Mouse (Mus musculus) v-Abl transformed pro-B cells (cell line): ENCODE data around the gene Ispd.

Experiments
- in situ Hi-C, 2 experiments: fragments of 400-800 bp; cut with MboI; formaldehyde crosslinking; loops; one replicate each; pipeline ENCODE4 v1.15.1; 2025; ENCODE audit not compliant: unreplicated experiment in 2 of 2

Ispd gene

DNA sequence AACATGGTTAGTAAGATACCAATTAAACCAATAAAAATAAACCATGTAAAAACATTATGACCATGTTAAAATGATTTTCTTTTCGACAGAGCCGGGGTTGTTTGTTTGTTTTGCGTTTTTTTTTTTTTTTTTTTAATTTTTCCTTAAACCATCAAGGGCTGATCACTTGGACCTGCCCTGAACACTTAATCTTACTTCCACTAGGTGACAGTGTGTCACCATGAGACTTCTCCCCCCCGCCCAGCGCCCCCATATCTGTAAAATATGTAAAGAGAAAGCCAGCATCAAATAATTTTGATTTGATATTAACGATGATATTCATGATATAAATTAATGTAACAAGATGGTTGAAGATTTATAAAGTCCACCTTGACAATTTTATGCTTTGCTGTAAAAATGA lies 300.5 kb downstream of the Ispd start:
- in situ Hi-C loops, result no loop called here

DNA sequence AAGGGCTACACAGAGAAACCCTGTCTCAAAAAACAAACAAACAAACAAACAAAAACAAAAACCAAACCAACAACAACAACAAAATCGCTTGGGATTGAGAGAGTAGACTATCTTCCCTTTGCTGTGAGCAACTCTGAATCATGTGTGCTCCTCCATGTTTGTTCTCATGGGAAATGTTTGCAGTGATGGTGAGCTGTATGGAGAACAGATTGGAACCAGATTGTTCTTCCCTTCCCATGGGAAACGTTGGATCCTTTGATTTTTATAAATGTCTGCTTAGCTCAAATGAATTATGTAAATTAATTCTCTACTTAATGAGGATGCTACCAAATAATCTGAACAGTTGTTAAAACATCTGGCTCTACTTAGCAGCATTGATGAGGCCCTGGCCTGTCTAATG lies 312.8 kb downstream of the Ispd start:
- in situ Hi-C loops, result no loop called here

DNA sequence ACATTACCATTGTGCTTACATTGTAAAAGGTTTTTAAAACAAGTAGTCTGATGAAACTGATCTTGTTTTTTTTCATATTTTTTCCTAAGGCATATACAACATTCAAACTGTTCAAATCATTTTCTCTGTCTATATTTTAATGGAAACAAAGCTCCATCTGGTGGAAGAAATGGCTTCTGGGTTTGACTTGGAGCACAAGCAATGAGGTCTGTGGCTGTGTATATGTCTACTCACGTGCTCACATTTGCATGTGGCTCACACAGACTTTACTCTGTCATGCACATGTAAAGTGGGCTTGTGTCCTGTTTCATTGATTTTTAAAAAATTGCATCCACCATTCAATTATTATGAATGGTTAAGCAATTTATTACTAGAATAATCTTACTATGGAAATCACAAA lies 323.1 kb downstream of the Ispd start:
- in situ Hi-C loops, result loop anchor here in 1 of 2 experiments (25.0 kb wide), 1 partner anchor 1058 kb away; no protein-coding TSS in a partner anchor

DNA sequence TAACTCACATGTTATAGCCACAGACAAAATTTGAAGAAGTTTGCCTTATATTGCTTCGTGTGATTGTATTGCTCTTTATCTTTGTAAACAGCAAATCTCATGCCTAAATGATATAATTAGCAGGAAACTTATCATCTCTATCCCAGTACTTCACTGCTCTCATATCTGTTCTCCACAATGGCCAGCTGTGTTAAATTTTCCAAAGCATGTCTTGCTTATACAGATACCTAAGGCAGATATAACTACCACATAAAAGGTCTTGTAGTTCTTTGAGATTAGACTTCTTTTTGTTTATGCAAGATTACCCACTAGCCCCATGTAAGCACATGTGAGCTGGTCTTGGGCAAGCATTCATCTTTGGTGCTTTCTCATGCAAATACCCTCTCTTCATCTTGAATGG lies 327.6 kb downstream of the Ispd start:
- in situ Hi-C loops, result loop anchor here in 1 of 2 experiments (25.0 kb wide), 1 partner anchor 1053 kb away; no protein-coding TSS in a partner anchor

DNA sequence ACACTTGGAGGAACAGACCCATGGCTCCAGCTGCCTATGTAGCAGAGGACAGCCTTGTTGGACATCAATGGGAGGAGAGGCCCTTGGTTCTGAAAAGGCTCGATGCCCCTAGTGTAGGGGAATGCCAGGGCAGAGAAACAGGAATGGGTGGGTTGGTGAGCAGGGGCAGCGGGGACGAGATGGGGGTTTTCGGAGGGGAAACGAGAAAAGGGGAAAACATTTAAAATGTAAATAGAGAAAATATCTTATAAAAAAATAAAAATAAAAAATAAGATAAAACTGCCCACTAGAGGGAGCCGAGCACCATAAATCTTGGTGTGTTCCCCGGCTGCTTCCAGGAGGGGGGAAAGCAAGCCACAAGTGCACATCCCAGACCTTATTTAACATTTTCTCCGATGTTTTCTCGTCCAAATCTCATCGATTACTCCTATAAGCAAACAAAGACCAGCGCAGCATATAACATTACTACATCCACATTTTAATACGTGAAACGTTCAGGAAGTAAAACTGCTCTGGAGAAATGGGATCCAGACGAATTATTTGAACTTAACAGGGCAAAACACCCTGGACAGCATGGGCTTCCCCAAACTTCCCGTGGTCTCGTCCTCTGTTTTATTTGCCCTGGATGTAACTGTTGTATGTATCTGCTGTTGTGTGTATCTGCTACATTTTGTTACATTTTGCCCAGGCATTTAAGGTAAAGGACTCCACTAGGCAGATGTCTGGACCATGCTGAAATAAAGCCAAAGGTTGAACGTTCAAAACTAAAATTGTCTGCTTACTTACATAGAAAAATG lies 332.8 kb downstream of the Ispd start:
- in situ Hi-C loops, result loop anchor here (10.0 to 25.0 kb wide), 3 partner anchors 1048 to 1411 kb away; no protein-coding TSS in a partner anchor

DNA sequence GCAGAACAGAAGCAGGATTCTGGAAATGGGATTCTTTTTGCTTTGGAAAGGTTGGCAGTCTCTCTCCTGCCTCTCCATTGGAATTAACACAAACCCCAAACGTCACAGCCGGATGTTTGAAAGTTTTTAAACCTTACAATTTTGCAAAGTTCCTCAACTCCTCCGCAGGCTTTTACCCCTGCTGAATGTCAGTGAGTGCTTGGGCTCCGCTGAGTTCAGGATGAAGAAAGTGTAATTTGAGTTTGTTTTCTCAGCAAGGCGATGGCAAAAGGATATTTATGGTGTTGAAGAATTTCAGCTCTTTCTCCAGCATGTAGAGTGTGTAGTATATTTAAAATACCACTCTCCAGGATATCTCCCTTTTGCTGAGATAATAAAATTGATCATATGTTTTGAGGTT lies 336.3 kb downstream of the Ispd start:
- in situ Hi-C loops, result loop anchor here (5.0 to 25.0 kb wide), 5 partner anchors 465 to 1407 kb away; no protein-coding TSS in a partner anchor

DNA sequence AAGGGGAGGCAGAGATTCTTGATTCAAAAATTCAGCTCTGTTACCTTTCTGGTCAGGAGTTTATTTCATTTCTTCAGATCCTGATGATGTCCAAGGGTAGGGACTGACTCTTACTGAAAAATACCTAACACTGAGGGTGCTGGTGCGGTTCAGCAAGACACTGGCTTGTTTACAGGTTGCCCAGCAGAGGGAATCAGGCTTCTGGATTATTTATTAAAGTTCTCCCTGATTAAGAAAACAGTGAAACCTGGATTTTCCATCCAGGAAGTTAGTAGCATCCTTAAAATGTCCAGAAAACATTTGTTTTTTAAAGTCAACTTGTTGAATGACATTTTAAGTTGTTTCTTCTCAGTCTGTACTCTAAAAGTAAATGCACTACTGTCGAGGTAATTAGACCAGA lies 337.2 kb downstream of the Ispd start:
- in situ Hi-C loops, result loop anchor here (5.0 to 25.0 kb wide), 5 partner anchors 464 to 1406 kb away; no protein-coding TSS in a partner anchor

DNA sequence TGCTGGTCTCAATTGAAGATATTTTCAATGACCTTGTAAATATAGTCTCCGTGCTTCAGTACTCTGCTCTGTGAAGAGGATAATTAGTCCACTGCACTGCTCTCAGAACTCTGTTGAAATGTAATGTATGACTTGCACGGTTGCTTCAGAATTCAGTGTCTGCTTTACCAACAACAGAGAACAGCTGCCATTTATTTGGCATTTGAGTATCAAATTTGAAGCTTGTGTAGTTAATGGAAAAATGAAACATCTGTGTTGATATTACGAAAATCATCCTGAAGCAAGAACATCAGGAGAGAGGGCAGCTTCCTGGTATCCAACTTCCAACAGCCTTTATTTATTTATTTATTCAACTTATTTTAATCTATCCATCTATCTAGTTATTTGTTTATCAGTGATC lies 337.8 kb downstream of the Ispd start:
- in situ Hi-C loops, result loop anchor here (5.0 to 25.0 kb wide), 5 partner anchors 463 to 1406 kb away; no protein-coding TSS in a partner anchor

DNA sequence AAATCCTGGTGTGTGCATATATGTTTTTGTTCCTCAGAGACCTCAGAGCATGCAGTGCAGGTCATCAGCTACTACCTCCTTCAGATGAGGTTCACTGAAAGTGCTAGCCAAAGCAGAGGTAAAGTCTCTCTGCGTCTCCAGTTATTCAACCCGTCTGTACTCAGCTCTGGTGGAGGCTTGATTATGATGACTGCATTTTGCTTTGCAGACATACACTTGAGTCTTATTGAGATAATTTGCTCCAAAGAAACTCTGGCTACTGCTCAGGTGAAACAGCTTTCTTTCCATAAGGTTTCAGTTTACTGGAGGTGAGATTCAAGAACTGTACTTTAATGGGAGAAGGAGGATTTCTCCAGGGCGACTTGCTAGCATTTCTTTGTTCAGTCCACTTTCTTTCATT lies 339.5 kb downstream of the Ispd start:
- in situ Hi-C loops, result loop anchor here in 1 of 2 experiments (25.0 kb wide), 1 partner anchor 1042 kb away; no protein-coding TSS in a partner anchor

DNA sequence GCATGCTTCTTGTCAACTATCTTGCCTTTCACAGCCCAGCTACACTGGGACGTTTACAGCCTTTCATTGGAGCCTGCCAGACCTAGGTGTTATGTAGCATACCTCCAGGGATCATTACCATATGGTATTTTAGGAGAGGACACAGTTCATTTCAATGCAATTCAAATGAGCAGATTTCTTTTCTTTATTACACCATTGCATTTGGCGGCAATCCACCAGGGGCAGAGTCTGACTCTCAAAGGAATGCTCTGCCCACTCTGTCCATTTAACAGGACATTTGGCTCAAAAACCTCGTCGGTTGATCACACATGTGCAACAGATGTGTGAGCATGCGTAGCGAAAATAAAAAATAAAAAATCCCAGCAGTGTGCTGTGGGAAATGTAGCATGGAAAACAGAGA lies 340.0 kb downstream of the Ispd start:
- in situ Hi-C loops, result loop anchor here in 1 of 2 experiments (25.0 kb wide), 1 partner anchor 1041 kb away; no protein-coding TSS in a partner anchor

DNA sequence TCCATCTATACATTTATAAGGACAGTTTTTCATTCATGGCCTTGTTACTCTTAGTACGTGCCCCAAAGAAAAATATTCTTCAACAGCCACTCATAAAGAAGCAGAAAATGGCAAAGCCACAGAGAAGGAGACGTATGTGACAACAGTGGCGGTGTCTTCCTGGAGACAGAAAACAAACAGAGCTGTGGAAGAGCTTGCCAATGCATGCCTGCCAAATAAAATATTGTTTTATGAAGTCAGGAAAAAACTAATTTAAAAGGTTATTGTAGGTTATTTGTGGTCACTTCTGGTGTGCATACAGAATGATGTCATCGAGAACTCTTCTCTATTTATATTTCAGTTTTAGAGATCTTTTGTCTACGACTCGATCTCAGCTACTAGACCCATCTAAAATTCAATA lies 341.5 kb downstream of the Ispd start:
- in situ Hi-C loops, result loop anchor here in 1 of 2 experiments (25.0 kb wide), 1 partner anchor 1040 kb away; no protein-coding TSS in a partner anchor

DNA sequence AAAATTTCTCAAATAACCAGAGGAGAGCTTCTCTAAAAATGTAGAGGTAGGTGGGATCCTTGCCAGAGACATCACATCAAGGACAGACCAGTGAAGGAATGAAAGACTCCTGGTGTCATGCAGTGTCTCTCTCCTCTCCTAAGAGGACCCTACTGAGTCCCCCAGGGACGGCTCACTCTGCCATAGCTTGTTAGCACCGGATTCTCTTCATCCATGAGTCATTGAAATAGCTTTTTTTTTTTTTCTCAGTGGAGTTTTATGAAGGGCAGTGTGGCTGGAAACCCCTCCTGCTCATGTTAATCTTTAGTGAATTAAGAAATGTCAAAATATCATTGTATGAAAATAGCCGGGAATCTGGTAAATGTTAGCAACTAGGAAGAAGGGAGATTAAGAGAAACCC lies 342.1 kb downstream of the Ispd start:
- in situ Hi-C loops, result loop anchor here in 1 of 2 experiments (25.0 kb wide), 1 partner anchor 1039 kb away; no protein-coding TSS in a partner anchor

DNA sequence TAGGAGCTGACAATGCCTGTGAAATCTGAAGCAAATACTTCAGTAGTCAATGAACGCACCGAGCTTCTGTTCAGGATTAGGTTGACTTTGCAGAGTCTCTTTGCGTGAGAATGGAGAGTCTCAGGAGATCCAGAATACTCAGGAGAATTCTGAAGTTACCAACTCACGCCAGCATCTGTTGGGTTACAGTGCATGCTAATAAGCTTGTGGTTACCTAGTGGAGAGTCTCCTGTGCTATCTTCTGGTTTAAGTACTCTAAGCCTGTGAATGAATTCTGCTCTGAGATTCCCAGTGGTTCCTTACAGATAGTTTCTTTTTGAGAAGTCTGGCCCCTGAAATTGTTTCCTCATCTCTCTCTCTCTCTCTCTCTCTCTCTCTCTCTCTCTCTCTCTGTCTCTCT lies 343.0 kb downstream of the Ispd start:
- in situ Hi-C loops, result loop anchor here in 1 of 2 experiments (25.0 kb wide), 1 partner anchor 1038 kb away; no protein-coding TSS in a partner anchor

DNA sequence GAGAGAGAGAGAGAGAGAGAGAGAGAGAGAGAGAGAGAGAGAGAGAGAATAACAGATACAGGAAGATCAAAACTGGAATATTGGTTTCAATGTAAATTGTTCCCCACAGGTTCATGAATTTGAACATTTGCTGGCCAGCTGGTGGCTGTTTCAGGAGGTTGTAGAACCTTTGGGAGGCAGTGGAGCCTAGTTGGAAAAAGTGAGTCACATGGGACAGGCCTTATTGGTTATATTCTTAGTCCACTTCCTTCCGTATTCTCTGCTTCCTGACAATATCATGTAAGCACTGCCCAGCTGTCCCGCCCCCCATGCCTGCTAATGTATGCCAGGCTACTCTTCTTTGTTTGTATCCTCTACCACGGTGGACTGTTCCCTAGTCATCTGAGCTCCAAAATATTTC lies 344.0 kb downstream of the Ispd start:
- in situ Hi-C loops, result no loop called here

DNA sequence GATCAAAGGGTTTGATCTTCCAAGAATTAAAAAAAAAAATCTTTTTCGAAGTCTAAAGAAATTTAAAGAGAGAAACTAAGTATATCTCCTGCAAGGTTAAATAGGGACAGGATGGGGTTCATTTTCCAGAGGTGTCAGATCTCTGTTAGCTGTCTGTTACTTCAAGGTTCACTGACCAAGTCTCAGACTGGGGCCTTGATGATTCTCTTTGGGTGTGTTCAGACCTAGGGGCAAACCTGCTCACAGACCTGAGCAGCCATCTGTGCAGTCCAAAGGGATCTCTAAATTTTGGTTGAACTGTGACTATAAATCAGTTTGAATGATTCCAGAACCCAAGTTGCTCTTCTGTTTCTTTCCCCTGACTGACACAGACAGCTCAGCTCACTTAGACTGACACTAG lies 344.8 kb downstream of the Ispd start:
- in situ Hi-C loops, result no loop called here

DNA sequence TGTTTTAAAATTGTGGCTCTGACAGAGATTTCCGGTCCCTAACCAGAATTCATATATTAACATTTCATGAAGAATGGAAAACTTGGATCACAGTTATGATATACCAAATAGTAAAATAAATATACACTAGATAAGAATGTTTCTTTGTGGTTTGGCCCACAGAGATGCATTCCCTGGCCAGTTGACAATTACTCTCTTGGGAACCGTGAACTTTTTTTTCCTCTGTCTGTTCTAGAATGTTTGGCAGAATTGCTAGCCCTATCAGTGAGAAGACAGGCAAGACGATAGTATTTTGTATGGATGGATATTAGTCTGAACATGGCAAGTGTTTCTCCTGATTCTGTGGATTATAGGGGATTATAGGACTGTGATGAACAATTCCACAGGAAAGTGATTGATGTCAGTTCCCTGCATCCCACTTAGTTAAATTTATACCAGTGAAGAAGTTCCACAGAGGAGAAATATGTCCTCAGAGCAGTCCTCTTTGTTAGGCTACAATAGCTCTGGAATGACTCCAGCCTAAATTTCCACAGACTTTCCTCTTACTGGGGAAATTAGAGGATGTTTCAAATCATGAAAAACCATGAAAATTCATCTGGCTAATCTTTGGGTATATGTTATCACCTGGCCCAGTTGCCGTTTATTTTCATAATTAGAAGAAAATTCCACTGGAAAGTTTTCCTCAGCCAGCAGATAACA lies 352.6 kb downstream of the Ispd start:
- in situ Hi-C loops, result no loop called here
